Mouse (Mus musculus) olfactory bulb, adult 2 months (tissue): ENCODE data around the gene Mettl17.

Experiments
- CTCF ChIP-seq: fragments of 200-500 bp; IDR thresholded peaks from 2 replicates; pipeline ENCODE4 v1.5.1; 2012; ENCODE audit warnings: low read depth, mild to moderate bottlenecking, low read length, moderate library complexity; ENCODE audit not compliant: insufficient read depth
- POLR2A ChIP-seq: fragments of 200-500 bp; IDR thresholded peaks from 2 replicates; pipeline ENCODE4 v1.6.1; 2012; ENCODE audit warnings: mild to moderate bottlenecking, low read depth, low read length, moderate library complexity; ENCODE audit not compliant: insufficient read depth

GRCm38 (mm10) chr14:51842250-51842649 is 42.4 kb upstream of the Mettl17 start:
- TF ChIP-seq POLR2A (no peak), CTCF (no peak)
